Mouse (Mus musculus): ENCODE results near the gene Cngb1. TPM values are rescaled to one million over a fixed set of nuclear protein-coding genes. Genes with fewer than 3 reads are reported as not detected.
A peak's percentile ranks its signal among the peaks of the same experiment; 100 is the strongest.

Gene Cngb1
- total RNA-seq, 2 experiments from 2014 or later, result 0.27 to 0.73 TPM

DNA sequence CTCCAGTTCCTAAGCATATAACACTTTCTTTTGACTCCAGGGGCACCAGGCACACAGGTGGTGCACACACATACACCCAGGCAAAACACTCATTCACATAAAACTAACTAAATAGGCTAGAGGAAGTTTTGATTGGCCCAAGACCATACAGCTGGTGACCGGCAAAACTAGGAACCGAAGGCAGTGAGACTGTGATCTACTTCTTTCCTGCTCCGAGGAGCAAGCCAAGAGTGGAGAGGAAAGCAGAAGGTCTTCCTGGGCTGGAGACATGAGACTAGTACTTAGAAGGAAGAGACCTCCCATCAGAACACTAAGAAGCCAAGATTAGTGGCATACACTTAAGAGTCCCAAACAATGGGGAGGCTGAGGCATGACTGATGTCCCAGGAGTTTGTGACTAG, 16.8 kb upstream of the Cngb1 start:
- no peak for DNase-seq

DNA sequence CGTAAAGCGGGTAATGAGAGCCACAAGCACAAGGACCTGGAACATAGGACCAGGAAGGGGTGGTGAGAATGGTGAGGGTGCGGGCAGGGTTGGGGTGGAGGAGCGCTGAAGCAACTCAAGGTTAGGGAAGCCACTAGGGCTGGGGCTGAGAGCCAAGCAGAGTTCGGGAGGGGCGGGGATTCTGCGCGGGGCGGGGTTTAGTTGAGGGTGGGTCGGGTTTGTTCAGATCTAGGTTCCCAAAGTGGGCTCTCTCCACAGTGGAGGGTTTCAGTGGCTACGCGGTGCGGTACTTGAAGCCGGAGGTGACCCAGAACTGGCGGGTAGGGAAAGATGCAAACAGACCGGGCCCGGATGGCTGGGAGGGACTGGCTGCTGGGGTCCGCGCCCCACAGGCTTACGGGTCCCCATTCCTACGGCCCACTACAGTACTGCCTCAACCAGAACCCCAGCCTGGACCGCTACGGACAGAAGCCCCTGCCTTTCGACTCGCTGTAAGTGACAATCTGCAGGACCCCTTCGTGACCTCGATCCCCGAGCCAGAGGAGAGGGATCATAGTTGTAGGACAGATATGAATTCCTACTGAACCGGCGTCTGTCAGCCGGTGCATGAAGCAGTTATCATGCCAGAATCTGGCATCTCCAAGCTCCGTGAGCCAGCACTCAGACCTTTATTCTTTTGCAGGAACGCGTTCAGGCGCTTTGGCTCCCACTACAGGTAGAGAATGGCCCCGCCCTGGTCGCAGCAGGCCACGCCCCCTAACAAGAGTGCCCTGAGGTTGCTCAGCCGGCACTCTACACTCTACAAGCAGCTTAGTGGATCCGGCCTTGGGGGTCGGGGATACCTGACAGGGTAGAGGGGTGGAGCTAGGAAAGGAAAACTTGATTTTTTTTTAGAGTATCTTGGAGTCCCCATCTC, 14.1 kb upstream of the Cngb1 start:
- DNase-seq, result peak; percentile 30

DNA sequence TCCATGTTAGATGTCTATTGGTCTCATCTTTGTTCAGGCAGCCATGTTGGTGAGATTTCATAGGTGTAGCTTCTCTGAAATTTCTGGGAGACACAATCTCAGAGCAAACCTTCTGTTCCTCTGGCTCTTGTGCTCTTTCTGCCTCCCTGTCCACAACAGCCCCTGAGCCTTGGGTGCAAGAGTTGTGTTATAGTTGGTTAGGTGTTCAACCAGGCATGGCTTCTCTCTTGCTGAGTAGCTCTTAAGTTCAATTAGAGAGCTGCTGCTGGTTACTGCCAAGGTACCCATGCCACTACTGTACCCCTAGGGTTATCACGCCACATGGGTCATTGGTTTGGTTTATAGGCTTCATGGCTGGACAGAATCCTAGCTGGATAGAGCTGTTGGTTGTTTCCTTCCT, 9.0 kb upstream of the Cngb1 start:
- no peak for DNase-seq

DNA sequence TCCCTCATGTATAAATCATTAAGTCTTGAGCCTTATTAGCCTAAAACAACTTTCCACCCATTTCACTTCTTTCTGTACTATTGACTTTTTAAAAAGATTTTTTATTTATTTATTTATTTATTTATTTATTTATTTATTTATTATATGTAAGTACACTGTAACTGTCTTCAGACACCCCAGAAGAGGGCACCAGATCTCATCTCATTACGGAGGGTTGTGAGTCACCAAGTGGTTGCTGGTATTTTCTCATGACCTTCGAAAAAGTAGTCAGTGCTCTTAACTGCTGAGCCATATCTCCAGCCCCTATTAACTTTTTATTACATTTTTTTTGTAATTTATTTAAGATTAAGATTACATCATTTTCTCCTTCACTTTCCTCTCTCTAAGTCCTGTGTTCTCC, 8.3 kb upstream of the Cngb1 start:
- no peak for DNase-seq

DNA sequence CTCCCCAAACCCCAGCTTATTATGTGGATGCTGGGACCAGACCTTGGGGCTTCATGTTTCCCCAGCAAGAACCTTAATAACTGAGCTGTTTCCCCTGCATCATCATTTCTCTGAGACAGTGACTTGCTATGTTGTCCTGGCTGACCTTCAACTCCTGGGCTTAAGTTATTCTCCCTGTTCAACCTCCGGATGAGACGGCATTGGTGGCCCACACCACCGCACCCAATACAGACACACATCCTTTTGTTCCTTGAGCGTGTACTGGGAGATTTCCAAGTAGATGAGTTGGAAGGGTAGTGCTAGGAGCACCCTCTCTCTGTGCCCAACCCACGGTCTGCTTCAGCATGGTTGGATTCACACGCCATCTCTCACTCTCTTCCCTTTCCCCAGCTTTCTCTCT, 7.5 kb upstream of the Cngb1 start:
- no peak for DNase-seq

DNA sequence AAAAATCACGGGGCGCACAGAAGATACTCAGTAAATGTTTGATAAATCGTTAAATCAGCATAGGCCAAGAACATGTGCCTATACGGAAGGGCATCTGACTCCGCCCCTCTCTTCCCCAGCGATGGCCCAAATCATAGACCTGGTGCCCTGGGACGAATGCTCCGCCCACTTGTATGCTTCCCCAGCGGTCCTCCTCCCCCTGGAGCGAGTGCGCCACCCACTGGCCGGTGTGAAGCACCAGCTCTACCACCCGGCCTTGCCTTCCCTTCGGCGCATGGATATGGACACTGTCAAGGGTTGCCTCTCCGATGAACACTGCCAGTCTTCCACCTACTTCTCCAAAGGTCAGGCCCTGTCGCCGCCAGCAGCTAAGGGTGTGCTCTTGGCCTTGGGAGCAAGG, 6.5 kb upstream of the Cngb1 start:
- peak; percentile 36 for DNase-seq

DNA sequence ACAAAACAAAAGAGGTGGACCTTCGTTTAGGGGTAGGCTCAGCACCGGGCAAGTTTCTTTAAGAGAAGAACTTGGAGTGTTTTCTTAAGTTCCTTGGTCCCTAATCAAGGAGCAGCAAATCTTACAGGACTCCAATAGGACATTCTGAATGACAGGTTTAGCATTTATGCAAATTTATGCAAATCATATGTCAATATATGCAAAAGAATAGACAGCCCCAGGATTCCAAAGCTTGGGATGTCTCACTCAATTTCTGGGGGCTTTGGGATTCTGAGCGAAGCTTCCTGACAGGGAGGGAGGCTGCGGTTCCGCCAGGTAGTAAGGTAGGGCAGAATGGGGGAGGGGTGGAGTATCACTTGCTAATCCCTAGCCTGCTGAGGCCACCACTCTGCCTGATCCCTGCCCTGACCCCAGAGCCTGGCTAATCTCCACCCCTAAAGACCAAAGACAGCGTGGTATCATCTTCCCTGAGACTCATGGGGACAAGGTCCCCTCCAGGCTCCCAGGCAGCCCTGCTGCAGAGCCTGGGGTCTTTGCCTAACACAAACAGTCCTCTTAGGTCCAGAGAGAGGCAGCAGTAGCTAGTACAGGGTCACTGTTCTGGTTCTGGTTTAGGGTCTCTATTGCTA, 4.1 kb upstream of the Cngb1 start, which contains the start of gene Tepp:
Gene Tepp (plus strand): TSS at position 225 of the 629 bp plus-strand sequence.
- DNase-seq, result no peak

DNA sequence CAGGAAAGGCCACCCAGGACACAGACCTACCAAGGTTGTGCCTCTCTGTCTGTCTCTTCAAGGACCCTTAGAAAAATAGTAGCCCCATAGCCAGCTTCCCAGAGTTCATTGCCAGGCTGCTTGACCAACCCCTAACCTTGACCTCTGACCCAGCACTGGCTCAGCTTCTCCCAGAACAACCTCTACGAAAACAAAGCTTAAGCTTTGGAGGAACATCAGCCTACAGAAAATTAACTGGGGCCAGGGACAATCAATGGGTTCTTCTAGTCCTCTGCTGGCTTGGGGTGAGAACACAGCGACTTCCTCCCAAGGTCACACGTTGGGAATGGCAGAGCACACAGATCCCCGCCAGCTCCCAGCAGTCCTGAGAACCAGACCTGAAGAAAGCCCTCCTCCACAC, 859 bp downstream of the Cngb1 start:
- no peak for DNase-seq

DNA sequence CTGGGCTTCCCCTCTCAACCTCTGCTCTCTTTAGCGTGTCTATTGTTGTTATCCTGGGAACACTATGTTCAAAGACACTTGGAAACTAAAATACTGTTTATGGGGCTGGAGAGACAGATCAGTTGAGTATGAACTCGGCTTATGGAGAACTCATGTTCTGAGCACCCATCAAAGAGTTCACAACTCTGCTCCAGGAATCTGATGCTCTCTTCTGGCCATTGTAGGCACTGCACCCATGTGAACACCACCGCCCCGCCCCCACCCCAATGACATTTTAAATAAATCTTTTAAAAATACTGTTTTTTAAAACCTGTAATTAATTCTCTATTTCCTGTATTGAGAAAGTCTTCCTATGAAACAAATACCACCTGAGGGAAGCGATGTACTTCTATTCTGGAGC, 4.0 kb downstream of the Cngb1 start:
- no peak for DNase-seq

DNA sequence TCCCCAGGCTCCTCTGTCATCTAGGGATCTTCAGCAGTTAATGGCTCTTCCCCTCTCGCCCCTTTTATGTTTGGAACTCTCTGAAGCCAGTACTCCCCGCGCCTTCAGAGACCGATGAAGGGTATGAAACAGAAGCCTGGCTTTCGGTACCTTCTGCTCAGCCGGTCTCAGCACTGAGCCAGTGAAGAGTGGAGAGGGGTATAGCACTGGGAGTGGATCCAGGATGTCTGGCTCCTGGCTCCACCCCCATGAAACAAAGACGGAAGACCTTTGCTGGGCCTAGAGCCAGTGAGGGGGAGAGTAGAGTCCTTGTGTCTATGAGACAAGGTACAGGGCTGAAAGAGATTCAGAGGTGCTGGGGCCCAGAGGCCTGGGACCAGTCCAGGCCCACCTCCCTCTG, 12.5 kb downstream of the Cngb1 start:
- DNase-seq, result no peak

DNA sequence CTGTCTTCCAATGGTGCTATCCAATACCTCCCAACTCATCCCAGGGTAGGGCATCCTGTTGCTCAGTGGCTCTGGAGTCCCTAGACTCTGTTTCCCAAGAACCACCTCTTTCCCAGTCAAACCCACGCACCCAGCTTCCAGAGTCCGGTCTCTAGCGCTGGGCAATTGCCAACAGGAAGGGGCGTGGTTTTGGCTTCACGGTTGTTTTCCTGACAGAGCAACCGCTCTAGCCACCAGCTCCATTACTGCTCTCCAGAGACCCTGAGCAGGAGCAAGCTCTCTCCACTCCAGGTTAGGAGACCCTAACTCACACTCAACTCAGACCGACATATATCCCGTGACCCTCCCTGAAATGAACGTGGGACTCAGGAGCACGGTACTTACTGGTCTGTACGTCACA, 13.2 kb downstream of the Cngb1 start:
- DNase-seq, result peak; percentile 85

DNA sequence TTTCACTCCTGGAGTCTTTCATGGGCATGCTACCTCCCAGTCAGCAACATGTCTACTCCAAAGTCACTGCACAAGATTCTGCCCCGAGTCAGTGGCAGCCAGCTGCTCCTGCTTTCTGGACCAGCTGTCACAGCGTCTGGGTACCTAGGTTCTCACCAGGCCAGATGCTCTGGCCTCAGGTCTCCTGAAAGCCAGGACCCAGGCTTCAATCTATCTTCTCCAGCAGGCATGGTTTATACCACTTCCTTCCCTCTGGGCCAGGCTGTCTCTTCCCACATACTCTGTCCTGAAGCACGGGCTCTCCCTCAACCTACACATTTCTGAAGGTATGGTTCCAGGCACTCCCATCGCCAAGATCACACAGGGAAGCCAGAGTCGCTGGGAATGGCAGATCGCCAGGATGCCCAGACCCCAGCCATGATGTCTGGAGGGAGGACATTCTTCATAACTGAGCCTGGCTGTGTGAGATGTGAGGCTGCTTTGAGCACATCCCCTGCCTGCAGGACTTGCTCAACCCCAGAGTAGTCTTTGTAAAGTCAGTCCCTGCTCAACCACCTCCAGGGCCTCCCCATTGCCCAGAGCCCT, 17.2 kb downstream of the Cngb1 start:
- no peak for DNase-seq

DNA sequence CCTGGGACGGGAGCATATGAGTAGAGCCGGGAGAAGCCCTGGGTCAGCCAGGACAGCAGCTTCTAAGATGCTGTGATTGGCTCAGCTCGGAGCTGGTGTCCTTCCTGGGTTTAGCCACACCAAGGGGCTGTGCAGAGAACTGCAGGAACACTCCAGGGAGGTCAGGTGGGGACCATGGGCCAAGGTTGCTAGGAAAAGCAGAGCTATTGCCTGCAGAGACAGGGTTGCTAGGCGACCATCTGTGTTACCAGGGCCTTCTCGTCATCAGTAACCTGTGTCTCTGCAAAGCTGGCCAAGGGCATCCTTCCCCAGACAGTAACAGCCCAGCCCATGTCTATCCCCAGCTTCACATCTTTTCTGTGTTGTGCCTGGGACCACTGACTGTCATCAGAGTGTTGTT, 24.9 kb downstream of the Cngb1 start:
- DNase-seq, result no peak

DNA sequence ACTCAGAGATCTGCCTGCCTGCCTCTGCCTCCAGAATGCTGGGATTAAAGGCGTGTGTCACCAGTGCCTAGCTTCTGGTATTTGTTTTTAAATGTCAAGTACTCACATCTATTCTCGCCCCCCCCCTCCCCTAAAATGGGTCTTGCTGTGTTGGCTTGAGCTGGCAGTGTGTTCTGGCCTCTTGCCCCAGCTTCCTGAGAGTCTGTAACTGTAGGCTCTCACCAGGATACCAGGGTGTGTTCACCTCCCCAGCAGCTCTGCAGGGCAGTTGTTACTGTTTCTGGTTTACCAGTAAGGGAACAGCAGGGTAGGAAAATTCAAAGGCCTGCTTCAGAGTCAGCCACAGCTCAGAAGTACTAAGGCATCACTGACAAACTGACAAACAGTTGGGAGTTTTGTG, 33.5 kb downstream of the Cngb1 start:
- no peak for DNase-seq

DNA sequence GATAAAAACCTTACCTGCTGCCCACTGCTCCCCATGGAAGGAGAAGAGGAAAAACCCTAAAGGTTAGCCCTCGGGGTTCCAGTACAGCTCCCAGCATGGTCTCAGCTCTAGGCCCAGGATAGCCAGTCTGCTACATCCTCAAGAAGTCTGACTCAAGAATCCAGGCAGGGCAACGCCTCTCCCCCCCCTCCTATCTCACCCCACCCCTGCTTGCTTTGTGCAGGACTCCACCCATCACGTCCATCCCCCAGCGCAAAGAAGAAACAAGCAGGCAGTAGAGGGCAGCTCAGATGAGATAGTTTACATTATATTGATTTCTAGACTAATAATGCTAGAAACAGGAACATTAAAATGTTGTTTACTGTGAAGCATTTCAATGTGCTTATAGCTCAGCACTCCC, 34.5 kb downstream of the Cngb1 start:
- no peak for DNase-seq

DNA sequence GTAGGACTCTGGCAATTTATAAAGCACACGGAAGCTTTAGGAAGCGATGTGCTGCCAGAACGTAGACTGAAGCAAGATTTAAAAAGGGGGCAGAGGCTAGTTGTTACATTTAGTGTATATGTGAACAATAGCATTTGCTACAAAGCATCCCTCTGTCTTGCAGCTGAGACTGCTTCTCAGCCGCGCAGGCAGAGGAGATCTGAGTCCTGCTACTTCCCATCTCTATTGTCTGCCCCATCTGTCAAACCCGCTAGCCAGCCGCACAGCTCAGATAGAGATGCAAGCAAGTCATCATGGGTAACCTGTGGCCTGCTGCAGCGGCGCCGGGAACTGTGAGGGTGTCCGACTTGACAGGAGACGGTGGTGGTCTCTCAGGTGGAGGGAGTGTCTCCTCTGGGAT, 35.9 kb downstream of the Cngb1 start:
- no peak for DNase-seq

DNA sequence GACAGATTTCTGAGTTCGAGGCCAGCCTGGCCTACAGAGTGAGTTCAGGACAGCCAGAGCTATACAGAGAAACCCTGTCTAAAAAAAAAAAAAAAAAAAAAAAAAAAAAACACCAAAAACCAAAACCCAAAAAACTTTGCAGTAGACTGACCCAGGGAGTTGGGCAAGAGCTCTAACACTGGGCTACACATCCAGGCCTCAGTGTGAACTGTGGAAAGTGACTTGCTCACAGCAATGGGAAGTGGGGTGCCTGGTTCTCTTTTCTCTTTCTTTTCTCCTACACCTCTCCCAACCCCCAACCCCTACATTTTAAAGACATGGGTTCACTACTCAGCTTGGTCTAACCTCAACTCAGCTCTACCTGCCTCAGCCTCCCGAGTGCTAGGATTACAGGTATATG, 44.2 kb downstream of the Cngb1 start:
- no peak for DNase-seq

DNA sequence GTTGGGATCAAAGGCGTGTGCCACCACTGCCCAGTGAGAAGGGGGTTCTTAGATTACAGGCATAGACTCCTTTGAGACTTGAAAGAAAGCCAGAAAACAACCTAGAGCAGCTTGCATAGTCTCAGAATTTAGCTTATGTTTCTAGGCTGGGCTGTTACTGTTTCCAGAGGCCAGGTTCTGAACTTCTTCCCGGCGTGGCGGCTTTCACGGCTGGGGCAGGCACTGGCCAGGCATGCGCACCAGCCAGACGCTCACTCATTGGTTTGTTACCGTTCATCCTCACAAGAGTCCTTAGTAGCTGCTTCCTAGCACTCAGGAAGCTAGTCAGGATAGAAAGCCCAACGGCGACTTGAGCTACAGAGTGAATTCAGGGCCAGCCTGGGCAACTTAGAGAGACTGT, 50.8 kb downstream of the Cngb1 start:
- no peak for DNase-seq

DNA sequence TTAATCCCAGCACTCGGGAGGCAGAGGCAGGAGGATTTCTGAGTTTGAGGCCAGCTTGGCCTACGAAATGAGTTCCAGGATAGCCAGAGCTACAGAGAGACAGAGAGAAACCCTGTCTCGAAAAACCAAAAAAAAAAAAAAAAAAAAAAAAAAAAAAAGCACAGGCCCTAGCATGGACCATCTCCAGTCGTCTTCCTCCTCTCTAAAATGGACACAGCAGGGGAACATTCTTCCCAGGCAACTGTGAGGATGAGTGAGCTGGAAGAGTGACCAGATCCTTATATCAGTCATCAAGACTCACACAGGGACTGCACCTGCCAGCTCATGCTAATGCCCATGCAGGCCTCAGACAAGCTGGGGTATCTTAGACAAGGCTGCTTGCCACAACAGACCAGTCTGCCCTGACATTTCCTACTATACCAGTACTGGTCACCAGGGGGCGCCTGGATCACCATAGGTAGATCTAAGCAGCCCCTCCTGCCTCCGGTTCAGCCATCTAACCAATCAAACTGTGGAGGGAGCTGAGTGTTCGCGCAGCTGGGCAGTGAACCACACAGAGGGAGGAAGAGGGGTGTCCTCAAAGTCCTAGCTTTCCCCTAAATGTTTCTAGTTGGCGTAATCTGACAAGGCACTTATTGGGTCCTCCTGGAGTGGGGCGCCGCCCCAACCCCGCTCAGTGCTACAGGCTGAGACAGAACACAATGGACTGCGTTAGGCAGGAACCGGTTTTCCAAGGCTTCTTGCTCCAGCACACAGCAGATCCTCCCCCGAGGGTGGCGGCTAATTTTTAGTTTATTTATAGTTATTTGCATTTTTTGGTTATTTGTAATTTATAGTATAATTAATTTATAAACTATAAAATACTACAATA, 51.6 kb downstream of the Cngb1 start:
- peak; percentile 98 for DNase-seq

DNA sequence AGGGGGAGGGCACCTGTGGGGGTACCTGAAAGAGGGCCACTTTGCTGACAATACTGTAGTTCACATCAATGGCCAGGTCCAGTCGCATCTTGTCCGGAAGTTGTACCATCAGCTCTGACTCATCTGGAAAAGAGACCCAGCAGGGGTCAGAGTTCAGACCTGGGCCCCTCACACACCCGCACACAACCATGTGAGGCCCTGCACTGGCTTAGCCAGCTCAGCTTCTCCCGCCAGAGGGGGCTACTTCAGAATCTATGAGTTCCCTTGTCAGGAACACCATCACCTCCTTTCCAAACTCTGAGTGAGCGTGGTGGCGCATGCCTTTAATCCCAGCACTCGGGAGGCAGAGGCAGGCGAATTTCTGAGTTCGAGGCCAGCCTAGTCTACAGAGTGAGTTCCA, 54.3 kb downstream of the Cngb1 start:
- DNase-seq, result no peak

DNA sequence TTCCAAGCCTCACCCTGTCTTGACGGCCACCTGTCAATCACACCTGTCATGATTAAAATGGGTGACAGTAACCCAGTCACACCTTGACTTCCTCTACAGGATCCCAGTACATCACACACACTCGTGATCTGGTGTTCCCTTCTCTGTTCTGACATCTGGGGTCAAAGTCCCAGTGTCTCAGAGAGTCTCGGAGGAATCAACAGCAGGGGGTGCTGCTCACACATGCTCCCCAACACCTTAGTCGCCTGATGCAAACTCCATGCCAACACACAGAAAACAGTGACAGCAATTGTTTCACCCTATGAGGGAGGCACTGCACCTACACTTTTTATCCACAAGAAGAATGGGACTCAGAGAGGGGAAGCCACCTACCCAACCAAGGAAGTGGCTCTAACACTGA, 56.5 kb downstream of the Cngb1 start:
- no peak for DNase-seq

DNA sequence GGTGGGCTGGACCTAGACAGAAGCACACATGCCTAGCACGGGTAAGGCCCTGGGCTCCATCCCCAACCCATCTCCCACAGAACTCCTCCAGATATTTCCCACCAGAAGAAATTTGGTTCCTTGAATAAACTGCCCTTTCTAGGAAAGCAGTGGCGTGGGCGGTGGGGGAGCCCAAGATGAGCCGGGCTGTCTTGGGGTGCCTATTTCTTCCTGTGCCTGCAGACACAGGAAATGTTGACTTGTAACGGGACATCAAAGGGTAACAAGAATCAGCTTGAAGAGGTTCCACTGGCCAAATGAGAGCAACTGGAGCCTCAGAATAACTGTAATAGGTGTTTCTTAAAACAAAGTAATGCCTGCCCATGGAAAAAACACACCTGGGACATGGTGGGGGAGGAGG, 59.1 kb downstream of the Cngb1 start:
- no peak for DNase-seq

DNA sequence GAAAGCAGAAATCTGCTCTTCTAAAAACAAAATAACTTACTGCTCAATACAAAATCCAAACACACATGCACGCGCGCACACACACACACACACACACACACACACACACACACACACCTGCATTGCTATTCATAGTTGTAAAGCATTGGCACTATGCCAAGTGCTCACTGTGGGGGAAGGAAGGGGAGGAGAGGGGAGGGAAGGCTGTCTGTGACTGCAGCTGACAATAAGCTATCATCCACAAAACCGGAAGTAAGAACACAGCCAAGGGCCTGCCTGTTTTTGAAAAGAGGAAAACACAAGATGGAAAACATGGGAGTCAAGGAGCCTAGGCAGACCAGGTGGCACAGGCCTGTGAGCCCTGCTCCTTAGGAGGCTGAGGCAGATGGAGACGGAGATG, 61.2 kb downstream of the Cngb1 start:
- DNase-seq, result no peak
